Mouse (Mus musculus) stomach, postnatal 0 days (tissue): ENCODE data around the gene Cpeb4.

ENCODE experiments used
- CTCF ChIP-seq: IDR thresholded peaks from 2 replicates; pipeline ENCODE4 v1.5.1; 2016; ENCODE audit warnings: antibody characterized with exemption, low read depth, mild to moderate bottlenecking, moderate library complexity
- EP300 ChIP-seq: optimal IDR thresholded peaks from 2 replicates; pipeline ENCODE3; 2016; ENCODE audit warnings: antibody characterized with exemption

DNA sequence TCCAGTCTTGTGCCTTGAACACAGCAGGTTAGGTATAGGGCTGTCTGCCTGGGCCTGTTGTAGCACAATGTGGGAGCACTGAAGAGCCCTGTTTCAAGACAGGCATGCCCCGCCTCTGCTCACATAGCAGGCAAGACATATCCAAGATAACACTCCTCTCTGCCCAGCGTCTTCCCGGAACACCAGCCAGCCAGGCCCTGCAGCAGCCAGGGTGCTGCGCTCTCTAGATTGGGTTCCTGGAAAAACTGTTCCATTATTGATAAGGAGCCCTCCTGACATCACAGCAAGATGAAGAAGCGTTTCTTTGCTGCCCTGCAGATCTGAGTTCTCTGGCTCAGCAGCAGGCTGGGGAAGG is 28.2 kb upstream of the Cpeb4 start:
- TF ChIP-seq CTCF (no peak), EP300 (no peak)
